Mouse (Mus musculus) spleen, postnatal 10 days (tissue): Measurements from ENCODE around the gene Vmn2r70.

Experiments
- DNase-seq, 2 experiments: peaks; one replicate each; pipeline ENCODE4 v3.0.0; 2021 to 2022; ENCODE audit warnings: low spot score in 2 of 2

Vmn2r70 gene

DNA sequence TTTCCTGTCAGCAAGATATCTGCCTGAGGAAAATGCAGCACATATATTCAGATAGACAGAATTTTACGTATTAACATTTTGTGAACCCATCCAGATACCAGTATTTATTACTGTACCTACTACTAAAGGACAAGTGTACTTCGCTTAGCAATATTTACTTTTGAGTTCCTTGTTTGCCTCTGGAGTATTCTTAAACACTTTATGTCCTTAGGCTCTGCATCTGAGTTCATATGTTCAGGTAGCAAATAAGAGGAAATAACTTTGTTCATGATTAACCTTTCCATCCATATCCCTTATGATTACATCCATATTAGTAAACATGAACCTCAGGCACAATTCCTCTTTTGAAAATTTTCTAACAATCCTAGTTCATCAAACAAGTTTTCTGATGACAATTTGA lies at the start of gene Vmn2r70:
Gene Vmn2r70, minus strand, starts transcription at position 101 of the 400 bp plus-strand sequence.
- no peak for DNase-seq

DNA sequence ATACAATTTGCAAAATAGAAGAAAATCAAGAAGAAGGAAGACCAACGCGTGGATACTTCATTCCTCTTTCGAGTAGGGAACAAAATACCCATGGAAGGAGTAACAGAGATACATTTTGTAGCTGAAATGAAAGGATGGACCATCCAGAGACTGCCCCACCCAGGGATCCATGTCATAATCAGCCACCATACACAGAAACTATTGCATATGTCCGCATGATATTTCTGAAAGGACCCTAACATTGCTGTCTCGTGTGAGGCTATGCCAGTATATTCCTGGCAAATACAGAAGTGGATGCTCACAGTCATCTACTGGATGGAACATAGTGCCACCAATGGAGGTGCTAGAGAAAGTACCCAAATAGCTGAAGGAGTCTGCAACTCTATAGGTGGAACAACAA lies 6.2 kb downstream of the Vmn2r70 start, which contains the start of gene Vmn2r71:
Gene Vmn2r71, plus strand, starts transcription at position 301 of the 400 bp plus-strand sequence.
- DNase-seq = no peak

- DNase-seq = no peak
These were observed 25.9 kb downstream of the Vmn2r70 start for GRCm38 (mm10) chr7:85543118-85543517.

DNA sequence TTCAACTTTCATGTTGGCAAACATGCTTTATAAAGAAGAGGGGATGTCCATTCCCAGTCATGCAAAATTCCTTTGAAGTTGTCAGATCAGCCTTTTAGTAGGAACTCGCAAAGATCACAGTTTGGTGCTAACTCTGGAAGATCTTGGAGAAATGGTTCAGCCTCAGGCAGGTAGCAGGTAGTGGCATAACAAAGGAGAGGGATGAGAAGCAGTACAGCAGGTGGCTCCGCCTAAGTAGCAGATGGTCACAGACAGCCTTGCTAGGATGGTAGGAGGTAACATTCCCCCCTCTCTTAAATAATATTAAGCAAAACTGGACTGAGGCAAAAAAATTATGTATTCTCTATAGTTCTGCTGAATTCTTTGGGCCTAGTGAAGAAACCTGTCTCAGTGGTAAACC lies 26.9 kb downstream of the Vmn2r70 start:
- DNase-seq = no peak
